Mouse (Mus musculus) heart, adult 2 months (tissue): ENCODE results near the gene Kirrel2.

Experiments used
- CTCF ChIP-seq: fragments of 200-600 bp; IDR thresholded peaks from 2 replicates; pipeline ENCODE4 v1.8.1; 2022; ENCODE audit warnings: antibody characterized with exemption, mild to moderate bottlenecking, moderate library complexity
- EP300 ChIP-seq: fragments of 200-500 bp; IDR thresholded peaks from 2 replicates; pipeline ENCODE4 v1.6.1; 2011; ENCODE audit warnings: low read depth, low read length, control low read depth; ENCODE audit not compliant: insufficient read depth

DNA sequence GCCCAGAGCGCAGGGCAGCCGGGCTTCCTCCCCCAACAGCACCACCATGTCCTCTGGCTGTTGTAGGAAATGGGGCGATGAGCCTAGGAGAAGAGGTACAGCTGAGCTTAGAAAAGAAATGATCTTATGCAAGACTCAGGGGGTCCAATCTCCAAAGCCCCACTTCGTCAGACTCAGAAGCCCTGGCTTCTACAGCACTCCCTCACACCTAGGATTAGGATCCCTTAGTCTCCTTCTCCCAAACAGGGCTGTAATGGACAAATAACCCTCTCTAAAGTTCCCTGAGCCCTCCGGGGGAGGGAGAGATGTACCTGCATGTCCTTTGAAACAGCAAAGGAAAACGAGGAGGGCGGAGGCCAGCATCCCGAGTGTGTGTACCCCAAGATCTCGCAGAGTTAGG, 1.0 kb downstream of the Kirrel2 start:
- TF ChIP-seq CTCF (no peak), EP300 (no peak)
